Mouse (Mus musculus) urinary bladder, postnatal 36 days (tissue): Measurements from ENCODE around the gene Cdkl4.
"Not testable (repeated sequence)": the region's sequence is repeated elsewhere in the genome, so short reads cannot be mapped to it uniquely, and the experiment has no call there.

ENCODE experiments used
- DNase-seq, 2 experiments: peaks; one replicate each; pipeline ENCODE4 v3.0.0; 2022; ENCODE audit warnings: low spot score in 2 of 2, mixed read lengths in 1 of 2

Gene Cdkl4

DNA sequence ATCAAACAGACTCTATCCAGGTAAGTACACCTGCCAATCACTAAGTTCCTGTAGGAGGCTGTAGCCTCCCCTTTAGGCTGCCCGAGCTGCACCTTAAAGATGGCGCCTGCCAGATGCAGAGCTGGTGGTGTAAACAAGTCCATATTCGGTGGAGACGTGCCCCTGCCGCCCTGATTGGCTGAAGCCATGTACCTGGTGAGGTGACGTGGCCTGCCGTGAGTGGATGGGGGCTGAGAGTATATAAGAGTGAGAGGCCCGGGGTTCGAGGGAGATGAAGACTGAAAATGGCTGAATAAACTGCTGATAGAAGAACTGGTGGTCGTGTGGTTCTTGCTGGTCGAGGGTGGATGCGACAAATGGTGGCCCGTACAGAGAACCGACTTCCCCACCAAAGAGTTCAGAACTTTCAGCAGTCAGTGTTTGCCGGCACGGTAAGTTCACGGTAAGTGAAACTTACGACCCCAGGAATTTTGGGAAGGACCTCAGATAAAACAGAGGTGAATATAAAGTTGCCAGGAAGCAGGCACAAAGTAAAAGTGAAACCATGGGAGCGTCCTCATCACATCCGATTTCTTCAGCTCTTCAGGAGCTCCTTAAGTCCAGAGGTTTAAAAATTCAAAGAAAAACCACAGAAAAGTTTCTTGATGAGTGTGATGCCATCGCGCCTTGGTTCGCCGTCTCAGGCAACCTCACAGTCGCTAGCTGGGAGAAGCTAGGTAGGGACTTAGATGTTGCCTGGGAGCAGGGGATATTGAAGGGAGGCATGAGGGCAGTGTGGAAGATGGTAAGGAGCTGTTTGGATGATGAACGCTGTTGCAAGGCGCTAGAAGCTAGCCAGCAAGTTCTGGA lies 13.6 kb downstream of the Cdkl4 start:
- not testable (repeated sequence) for DNase-seq

DNA sequence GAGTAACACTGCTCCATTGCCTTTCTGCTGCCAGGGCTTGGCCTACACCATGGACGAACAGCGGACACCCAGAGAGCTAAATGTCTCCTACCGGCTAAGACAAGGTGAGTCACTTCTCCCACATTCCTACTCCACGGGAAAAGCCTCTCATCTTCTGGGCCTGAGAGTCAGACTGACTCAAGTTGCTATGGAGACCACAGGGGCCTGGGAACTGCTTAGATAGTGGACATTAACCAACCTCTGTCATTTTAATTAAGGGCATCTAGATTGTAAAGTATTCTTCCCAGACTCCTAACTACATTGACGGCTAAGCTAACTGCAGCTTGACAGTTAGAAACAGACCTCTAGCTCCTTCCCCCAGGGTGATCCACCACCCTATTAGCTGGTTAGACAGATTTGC lies 14.8 kb downstream of the Cdkl4 start:
- DNase-seq: no peak

DNA sequence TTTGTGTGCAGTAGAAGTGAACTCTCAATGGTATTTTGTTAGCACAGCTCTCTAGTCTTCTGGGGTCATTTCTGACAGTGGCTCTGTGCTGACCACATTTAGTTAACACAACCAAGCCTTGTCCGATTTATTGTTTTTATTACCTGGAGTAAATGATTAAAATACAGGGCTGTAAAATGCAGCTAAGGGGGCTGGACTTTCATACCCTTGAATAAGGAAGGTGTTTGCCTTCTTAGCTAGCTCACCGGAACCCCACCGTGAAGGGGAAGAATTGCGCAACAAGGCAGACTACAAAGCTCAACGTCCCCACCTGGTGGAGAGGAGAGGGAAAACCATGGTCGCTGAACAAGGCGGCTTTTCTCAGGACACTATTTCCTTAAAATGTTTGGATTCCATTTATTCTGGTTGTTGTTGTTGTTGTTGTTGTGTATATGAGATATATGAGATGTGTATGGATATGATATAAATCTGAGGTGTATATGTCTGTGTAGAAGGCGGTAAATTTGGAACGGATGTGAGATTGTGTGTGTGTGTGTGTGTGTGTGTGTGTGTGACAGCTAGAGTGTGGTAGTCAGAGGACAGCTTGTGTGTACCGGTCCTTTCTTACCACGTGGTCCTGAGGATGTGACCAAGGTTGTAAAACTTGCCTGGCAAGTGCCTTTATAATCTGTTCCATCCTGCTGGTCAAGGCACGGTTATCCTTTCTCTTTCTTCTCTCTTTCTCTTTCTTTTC lies 16.8 kb downstream of the Cdkl4 start:
- peak; percentile 60 to 69 for DNase-seq

DNA sequence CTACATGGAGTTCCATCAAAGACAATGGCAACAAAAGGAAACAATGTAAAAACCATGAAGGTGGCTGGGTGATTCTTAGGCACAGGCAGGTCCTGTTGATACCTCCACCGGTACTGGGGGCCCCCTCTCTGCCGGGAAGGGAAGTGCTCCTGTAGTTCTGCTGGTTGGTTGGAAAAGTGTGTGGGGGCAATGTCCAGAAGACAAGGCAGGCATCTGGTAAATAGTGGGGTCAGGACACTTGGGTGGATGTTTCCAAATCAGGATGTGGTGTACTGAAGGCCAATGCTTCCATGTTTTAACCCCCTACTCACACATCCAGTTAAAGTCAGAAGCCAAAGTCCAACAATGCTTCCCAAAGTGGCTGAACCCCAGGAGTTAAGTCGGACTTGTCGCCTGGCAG lies 17.9 kb downstream of the Cdkl4 start:
- DNase-seq: no peak

DNA sequence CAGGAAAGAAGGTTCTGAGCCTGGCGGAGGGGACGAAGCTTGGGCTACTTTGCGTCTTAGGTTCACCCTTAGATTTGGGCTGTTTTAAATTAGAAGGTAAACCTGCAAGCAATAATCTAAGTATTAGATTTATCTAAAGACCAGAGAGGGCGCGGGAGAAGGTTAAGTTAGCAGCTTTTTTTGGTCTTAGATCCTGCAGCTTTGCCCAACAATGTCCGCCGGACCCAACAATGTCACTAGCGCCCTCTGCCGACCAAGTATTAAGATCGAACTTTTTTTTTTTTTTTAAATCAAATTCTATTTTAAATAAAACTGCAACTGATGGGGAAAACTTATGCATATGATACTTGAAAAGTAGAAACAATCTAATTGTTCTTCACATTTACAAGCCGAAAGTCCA lies 18.6 kb downstream of the Cdkl4 start:
- DNase-seq: no peak

DNA sequence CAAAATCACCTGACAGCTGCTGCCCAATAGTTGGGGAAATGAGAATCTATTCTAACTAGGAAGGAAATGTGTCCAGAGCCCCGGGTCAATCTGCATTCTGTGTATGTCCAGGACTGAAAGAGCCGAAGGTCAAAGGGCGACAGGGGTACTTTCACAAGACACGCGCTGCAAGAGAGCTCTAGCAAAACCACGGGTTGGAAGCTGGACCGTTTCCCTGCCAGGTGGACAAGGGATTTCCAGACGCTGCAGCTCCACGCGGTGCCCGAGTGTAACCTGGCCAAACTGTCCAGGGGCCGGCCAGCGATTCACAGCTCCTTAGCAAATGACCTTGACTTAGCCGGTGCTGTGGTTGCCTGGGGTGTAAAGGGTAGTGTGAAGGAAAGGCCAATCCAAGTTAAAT lies 19.0 kb downstream of the Cdkl4 start:
- DNase-seq: no peak

DNA sequence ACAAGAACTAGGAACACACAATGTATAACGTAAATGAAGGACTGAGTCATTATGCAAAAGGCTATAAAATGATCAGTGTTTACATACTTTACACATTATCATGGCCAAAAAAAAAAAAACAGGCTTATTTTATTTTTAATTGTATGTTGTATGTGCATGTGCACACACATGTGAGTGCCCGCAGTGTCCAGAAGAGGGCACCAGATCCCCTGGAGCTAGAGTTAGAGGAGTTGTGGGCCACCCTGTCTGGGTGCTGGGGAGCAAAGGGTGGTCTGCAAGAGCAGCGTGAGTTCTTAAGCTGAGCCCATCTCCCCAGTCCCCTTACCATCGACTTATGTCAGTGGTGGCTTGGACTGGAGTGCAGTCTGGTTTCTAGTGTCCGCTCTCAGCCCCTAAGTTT lies 20.2 kb downstream of the Cdkl4 start:
- no peak for DNase-seq

DNA sequence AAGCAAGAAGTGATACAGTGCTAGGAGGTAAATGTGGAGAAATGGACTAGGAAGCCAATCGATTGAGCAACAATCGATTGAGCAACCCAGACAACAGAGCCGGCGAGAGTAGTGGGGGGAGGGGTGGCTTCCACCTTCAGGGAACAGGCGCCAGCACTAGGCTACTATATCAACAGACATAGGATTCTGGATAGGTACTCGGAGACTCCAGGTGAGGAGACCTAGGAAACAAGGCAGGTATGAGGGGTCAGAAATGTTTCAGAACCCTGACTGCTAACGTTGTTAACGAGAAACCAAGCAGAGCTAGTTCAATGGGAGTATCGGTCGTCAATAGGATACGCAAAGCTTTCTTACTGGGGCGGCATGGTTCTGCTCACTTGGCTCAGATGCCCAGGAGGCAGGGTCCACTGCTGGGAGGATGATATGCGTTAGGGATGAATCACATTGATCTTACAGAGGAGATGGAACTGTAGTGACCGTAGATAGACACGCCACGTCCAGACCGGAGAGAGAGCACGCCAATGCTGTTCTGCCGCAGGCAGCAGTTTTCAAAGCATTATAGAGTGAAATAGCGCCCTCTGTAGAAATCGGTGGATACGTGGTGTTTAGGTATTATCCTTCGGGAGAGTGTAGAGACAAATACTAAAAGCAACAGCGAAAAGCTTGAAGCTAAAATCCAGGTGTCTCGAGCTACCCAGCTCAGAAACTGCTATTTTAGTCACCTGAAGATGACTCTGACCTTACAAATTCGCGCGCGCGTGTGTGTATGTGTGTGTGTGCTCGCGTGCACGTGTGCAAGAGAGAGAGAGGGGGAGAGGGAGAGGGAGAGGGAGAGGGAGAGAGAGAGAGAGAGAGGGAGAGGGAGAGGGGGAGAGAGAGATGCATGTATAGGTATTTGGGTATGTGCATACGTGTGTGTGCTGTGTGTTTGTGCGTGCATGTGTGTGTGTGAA lies 24.0 kb downstream of the Cdkl4 start:
- DNase-seq: peak; percentile 65 to 82

DNA sequence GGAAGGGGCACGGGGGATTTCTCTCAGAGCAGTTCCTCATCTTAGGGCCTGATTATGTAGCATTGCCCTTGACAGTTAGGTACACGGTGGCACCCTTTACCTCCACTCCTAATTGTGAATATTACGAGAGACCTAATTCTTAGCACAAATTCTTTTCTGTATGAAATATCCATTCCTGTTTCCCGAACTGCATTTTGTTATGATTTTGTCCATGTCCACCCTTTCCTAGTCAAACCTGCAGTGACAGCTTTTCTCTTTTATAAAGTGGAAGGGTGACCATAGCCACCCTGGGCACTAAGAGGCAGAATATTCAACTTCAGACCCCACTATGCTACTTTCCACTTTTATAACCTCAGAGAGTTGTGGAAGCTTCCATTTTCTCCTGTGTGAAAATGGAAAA lies 25.0 kb downstream of the Cdkl4 start:
- no peak for DNase-seq

DNA sequence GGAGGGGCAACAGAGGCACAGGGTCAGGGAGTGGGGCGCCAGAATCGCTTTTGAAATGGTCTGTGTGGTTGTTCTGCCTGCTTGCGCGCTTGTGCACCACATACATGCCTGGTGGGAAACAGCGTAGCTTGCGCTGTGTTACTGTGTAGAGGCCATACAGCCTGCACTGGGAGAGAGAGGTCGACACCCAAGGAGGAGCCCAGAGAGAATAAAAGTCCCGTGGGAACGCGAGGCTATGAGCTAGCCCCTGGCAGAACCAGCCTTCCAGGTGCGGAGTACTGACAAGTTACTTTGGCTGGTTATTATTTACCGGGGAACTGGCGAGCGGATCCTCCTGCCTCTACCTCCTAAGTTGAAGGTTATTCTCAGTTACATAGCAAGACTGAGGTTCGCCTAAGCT lies 26.6 kb downstream of the Cdkl4 start:
- DNase-seq: no peak

DNA sequence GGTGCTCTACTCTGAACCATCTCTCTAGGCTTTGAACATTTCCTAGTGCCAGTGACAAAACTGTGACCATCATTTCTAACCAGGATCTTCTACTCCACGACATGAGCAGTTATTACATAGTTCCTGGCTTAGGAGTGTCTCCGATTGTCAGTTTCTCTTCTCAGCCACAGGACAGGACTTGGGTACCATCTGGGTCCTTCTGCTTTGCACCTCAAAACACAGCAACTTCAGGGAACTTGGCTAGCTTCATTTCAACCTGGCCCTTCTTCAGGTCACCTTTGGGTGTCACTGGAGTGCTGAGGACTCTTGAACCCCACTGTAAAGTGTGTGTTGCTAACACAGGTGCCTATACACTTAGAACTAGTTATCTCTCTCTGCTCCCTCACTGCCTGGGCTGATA lies 30.8 kb downstream of the Cdkl4 start:
- no peak for DNase-seq

DNA sequence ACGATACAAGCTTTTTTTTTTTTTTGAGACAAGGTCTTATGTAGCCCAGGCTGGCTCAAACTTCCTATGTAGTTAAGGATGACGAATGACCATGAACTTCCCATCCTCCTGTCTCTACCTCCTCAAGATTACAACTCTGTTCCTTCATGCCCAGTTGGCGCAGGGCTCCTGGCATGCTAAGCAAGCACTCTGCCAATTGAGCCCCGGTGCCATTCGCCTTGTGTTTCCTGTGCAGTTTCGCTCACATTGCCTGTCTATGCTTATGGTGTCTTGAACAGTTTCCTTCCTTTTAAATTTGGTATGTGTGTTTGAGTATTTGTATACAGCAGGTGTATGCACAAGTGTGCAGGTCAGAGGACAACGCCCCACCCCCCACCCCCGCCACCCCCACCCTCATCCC lies 31.4 kb downstream of the Cdkl4 start:
- DNase-seq: no peak

DNA sequence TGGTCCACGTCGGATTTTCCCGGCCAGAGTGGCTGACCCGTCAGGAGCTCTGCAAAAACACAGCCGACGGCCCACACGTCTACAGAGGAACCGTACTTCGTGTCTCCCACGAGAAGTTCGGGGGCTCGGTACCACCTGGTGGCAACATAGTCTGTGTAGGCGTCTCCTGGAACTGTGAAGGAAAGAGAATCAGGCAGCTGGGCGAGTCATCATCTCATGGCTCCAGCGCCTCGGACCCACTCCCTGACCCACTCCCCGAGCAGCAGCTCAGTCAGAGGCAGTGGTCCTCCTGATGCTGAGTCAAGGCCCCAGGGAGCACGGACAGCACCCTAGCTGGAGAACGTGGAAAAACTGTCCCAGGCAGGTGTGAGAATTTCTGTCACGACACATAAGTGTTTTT lies 34.0 kb downstream of the Cdkl4 start:
- no peak for DNase-seq

DNA sequence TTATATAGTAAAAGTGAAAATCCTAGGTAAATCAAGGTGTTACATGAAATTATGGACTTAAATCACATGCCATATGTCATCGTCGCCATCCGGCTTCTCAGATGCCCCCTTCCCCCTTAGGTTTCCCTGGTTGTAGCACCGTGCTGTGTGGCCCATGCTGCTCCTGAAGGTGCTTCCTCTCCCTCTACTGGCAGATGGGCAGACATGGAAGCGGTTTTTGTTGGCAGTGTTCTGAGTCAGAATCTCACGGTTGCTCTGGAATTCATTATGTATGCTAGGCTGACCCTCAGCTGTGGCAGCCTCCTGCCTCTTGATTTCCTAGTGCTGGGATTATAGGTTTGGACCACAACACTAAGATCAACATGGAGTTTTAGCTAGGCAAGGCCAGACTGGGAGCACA lies 40.5 kb downstream of the Cdkl4 start:
- DNase-seq: no peak

DNA sequence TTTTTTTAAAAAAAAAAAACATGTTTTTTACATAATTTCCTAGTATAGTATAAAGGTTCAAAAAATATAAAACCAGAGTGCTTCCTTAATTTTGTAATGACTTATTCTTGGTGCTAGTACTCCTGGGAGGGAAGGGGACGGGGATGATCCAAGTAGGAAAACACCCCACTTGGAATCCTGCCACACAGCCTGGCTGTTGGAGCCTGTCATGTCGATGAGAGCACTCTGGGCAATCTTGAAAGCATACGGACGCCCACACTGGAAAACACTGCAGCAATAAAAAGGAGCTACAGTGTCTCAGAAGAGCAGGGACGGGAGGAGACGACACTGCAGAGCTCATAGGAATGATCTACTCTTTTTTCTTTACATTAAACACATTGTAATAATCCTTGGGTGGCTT lies 42.0 kb downstream of the Cdkl4 start:
- DNase-seq: no peak

DNA sequence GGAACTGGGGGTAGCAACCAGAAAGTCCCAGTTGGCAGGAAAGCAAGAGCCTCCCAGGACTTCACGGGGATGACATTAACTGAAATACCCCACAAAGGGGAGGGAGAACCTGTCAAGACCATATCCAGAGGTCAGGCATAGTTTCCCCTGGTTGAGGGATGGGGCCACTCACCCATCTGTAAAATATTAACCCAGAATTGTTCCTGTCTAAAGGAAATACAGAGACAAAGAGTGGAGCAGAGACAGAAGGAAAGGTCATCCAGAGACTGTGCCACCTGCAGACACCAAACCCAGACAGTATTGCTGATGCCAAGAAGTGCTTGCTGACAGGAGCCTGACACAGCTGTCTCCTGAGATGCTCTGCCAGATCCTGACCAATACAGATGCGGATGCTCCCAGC lies 46.3 kb downstream of the Cdkl4 start:
- not testable (repeated sequence) for DNase-seq

DNA sequence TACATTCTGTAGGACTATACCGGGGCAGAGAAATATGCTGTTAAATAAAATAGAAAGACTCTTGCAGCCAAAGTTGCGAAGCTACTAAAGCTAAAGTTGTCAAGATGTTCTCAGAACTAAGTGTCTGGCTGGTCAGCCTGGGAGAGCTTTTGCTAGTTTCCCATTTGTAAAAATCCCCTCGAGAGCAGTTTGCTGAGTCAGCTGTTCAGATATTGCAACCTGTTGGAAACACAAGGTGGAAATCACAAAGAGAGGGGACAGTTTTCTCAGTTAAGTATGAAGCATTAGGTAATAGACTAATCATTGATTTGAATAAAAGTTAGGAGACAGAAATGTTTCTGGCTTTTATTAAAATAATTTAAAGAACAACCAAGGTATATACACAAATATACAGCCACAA lies 54.4 kb downstream of the Cdkl4 start:
- DNase-seq: no peak

DNA sequence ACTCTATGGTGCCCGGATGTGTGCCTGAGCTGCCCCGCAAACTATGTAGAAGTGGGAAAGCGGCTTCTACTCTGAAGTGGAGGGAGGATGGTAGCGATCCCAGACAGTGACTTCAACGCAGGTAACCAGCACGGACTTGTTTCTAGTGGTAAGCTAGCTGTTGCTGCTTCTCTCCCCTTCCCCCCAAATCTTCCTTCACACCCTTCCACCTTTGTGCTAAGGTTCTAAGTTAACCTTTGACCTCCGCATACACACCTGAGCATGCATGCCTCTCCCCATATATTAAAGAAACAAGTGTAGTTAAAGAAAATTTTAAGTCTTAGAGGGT lies 55.4 kb downstream of the Cdkl4 start:
- no peak for DNase-seq

DNA sequence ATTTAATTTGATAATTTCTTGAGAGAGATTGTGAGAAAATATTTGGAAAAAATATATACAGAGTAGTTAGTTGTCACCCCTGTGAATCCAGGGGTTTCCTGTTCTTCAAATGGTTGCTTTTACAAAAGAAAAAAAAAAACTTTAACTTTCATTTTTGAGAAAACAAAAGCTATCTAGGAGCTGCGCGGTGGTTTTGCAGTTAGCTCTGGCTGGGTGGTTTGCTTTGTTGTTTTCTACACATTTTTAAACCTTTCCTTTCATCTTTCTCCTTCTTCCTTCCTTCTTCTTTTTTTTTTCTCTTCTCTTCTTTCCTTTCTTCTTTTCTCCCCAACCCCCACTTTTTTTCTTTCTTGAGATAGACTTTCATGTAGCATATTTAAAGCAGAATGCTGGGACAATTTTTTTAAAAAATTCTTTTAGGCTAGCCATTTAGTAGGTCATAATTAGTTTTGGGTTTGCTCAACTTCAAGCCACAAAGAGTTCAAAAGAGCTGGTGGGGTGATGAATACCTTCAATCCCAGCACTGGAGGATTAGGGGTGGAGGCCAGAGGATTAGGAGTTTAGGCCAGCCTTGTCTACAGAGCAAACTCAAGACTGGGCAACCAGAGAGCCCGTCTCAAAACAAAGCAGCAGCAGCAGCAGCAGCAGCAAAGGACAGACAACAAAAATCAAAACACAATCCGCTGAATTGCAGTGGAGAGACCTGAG lies 55.9 kb downstream of the Cdkl4 start:
- DNase-seq: no peak

DNA sequence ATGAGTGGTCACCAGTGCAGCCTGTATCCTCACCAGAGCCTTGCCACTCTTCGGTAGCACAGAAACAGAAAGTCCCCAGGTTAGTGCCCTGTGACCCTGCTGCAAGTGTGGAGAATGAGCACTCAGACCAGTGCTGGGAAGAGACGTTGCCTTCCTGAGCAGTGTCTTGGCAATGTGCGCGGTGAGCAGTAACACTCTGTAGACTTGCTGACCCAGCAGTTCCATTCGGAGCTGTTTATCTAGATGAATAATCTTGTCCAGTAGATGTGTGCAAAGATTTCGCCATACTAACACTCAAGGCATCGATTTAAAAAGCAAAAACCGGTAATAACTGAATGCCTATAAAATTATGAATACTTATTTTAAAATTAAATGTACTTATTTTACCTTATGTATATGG lies 57.1 kb downstream of the Cdkl4 start:
- no peak for DNase-seq

DNA sequence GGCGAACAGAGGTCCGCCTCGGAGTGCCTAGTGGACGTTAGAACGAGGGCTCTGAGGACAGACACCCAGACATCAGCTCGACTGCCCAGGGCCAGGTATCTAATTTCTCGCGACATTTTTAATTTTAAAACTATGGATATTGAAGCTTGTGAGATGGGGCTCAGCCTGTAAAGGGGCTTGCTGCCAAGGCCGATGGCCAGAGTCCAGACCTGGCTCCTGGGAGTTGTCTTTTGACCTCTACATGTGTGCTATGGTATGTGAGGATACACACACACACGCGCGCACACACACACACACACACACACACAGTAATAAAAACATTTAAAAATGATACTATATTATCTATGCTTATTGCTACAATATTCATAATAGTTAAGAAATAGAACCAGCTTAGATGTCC lies 58.8 kb downstream of the Cdkl4 start:
- DNase-seq: no peak

DNA sequence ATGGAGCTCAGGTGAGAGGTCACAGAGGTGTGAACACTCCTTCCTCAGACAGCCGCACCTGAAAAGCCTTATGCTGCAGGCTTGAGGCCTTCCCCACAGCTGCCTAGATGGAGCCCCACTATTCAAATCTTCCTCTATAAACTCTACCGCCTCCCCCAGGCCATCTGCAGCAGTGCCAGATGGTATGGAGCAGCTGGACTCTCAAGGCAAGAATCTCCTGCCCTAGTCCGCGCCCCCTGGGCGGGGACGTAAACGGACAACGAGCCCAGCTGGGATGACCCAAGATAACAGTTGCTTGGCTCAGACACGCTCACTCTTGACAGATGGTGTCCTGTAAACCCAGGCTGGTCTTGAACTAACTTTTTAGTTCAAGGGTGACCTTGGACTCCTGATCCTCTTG lies 60.4 kb downstream of the Cdkl4 start:
- DNase-seq: no peak
